Mouse (Mus musculus): ENCODE data around the gene Slc9b2.

The Slc9b2 gene

DNA sequence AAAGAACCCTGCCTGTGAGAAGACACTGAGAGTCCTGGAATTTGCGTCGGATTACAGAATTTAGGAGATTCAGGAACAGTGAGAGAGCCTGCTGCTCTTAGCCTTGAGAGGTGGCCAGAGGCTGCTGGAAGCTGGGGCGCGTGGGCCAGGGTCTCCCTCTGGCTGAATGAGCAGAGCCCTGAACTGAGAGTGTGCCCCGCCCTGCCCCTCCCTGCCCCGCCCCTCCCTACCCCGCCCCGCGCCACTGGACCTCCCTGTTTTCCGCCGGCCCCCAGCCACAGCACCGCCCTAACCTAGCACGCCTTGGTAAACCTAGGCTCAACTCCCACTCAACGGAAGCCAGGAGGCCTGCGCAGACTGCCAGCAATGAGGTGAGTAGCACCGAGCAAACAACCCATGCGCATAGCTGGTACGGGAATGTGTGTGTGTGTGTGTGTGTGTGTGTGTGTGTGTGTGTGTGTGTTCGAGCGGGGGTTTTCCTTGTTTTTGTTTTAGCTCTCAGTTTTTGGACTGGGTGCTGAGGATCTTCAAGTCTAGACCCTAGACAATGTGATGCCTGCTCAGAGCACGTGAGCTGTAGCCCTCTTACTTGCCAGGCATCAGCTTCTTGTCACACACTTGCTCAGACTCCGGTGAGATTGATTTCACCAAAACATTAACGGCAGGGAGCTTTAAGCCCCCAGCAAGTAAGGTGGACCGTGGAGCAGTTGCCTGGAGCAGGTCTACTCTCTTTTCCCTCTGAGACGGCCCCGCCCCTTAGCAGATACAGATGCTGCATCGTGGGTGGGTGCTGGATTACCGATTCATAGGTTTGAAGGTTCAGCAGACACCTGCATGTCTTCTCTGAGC is at the start of gene Slc9b2:
Gene Slc9b2 (plus strand): TSS at position 290 of the 849 bp plus-strand sequence.
- in situ Hi-C loops (cut with MboI; ENCODE audit: low pct_unique_long_range_greater_than_20kb in 1 of 2, low sequenced_read_pairs in 2 of 2, unreplicated experiment in 1 of 2): no loop called here

DNA sequence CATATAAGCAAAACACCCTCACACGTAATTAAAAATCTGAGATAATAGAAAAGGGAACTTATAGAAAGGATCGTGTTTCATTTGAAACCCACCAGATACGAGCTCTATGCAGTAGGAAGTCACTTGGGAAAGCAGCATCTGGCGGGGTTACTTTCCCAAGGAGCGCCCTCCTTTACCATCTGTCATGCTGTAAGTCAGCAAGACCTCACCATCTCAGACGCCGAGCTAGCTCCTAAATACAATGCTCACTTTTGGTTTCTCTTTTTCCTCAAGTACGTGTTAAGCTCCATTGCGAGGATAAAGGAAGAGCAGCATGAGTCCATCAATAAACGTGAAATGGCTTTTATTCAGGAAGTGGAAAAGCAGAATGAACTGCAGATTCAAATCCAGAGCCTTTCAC is 48.6 kb upstream of the Slc9b2 start:
- in situ Hi-C loops (cut with MboI; ENCODE audit: low pct_unique_long_range_greater_than_20kb in 1 of 2, low sequenced_read_pairs in 2 of 2, unreplicated experiment in 1 of 2): no loop called here

DNA sequence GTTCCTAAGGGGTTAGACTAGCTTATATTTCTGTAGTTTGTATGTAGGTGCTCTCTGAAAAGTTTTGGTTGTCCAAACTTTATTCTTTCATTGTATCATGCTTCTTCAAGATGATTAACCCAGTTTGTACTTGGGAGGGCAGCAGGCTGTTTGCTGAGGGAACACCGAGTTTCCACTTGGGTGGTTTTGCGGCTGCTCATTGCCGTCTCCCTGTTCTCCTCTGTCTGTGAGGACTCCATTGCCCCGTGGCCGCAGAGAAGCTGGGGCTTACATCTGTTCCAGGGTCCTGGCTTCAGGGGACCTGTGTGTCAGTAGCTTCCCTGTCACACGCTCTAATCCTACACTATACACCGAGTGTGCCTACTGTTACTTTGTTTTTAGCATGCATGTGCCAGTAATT is 47.3 kb upstream of the Slc9b2 start:
- in situ Hi-C loops (cut with MboI; ENCODE audit: low pct_unique_long_range_greater_than_20kb in 1 of 2, low sequenced_read_pairs in 2 of 2, unreplicated experiment in 1 of 2): no loop called here

DNA sequence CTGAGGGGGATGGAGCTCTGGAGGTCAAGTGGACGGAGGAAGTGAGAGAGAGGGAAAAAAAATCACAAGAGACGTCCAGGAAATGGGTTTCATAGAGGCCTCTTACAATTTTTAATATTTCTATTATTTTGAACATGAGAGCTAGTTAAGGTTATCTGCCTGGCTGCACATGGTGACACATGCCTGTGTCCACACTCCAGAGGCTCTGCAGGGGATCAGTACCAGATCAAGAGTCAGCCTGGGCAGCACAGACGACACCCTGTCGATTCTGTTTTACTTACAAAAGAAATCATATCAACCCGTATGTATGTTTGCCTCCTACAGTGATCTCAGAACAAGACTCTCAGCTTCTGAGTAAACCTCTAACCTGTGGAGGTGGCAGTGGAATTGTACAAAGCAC is 38.9 kb upstream of the Slc9b2 start:
- in situ Hi-C loops (cut with MboI; ENCODE audit: low pct_unique_long_range_greater_than_20kb in 1 of 2, low sequenced_read_pairs in 2 of 2, unreplicated experiment in 1 of 2): no loop called here

DNA sequence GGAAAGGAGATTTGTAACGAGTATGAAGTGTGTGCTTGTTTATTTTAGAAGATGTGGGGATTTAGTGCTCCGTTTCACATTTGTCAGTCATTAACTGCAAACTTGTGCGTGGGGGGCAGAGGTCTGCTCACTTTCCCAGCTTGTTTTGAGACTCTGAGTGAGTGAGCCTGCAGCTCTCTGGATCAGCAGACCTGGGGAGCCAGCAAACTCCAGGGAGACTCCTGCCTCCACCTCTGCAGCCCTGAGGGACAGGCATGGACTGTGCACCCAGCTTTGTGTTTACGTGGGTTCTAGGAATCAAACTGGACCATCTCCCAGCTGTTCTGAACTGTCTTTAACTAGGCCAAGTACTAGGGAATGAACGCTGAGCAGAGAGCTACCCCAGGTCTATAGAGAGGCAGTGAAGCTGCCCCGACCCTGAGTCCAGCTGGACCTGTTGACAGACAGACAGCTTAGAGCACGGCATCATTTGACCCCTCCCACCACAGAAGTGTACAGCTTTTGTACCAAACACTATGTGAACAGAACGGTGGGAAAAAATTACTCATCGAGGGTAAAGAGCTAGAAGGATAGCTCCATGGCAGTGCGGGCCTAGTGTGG is 38.0 kb upstream of the Slc9b2 start:
- in situ Hi-C loops (cut with MboI; ENCODE audit: low pct_unique_long_range_greater_than_20kb in 1 of 2, low sequenced_read_pairs in 2 of 2, unreplicated experiment in 1 of 2): no loop called here

DNA sequence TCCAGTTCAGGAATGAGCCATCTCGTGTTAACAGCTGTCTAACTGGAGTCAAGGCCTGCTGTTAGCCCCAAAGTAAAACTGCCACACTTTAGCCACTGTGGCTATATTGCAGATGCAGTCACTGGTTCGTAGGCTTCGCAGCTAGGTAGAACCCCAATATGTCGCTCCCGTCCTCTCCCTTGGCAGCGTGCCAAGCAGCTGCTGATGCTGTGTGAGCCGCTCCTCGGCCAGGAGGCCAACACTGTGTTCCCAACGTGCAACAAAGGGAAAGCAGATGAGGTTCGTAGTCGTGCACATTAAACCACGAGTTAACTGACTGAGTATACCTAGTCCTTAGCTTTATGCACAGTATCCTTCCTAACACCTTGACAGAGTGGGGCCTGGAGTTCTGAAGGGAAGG is 34.9 kb upstream of the Slc9b2 start:
- in situ Hi-C loops (cut with MboI; ENCODE audit: low pct_unique_long_range_greater_than_20kb in 1 of 2, low sequenced_read_pairs in 2 of 2, unreplicated experiment in 1 of 2): no loop called here

DNA sequence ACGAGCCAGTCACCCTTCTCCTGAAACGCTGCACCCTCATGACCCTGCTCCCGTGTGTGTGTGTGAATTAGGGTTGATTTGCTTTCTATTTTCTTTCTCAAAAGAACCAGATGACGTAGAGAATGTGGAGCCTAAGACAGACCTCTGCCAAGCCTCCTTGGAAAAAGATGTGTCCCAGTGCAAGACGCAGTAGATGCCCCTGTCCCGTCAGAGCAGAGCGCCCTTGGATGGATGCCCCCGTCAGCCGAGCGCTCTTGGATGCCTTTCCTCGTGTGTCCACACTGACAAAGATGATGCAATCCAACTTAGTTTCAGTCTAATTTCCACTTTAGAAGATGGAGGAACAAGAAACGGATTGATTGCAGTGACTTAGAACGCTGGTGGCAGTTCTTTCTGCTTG is 34.5 kb upstream of the Slc9b2 start:
- in situ Hi-C loops (cut with MboI; ENCODE audit: low pct_unique_long_range_greater_than_20kb in 1 of 2, low sequenced_read_pairs in 2 of 2, unreplicated experiment in 1 of 2): no loop called here

DNA sequence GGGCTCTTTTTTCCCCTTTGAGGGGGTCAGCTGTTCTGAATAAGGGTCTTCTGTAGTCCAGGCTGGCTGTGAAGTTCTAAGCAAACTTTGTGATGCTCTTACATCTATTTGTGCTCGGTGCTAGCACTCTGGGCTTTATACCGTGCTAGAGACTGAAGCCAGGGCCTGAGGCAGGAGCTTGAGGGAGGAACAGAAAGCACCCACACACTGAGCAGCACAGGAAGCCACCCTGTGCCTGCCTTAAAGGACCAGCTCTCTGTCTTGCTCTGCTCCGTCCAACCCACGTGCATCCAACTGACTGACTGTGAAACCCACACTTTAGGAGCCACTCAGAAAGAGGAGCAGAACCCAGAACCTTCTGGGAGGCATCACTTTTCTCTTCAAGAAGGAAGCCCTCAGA is 27.3 kb upstream of the Slc9b2 start:
- in situ Hi-C loops (cut with MboI; ENCODE audit: low pct_unique_long_range_greater_than_20kb in 1 of 2, low sequenced_read_pairs in 2 of 2, unreplicated experiment in 1 of 2): loop anchor here (5.0 to 25.0 kb wide), 2 partner anchors 47 to 457 kb away; no protein-coding TSS in a partner anchor

DNA sequence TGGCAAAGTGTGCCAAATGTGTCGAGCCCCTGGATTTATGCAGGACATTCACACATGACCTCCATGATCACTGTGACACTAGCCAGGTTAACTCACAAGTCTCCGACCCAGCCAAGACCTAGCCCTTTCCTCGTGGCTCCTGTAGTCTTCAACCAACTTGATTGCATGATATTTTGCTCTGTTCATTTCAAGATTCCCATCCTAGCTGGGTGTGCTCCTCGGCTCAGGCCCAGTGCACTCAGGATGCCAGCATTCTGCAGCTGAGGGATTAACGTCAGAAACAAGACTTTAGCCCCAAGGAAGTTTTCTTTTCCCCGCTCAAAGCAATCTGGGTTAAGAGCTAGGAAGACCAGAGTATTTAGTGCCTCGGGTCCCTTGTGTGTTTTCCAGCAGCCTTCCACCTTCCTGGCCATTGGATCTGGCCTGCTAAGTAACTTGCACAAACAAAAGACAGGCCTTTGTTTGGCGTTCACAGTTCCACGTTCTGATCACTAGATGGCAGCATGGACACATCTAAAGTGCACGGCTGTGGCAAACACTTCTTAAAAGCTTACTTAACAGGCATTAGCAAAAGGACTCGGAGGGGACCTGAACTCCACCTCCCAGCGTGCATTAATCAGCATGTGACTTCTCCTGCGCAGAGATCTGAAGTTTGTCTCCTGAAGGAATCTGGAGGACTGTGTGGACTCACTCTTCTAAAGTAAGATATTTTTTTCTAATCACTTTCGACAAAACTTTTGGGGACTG is 26.7 kb upstream of the Slc9b2 start, which contains the start of gene Bdh2:
Gene Bdh2 (plus strand): TSS at position 553 of the 747 bp plus-strand sequence.
- in situ Hi-C loops (cut with MboI; ENCODE audit: low pct_unique_long_range_greater_than_20kb in 1 of 2, low sequenced_read_pairs in 2 of 2, unreplicated experiment in 1 of 2): loop anchor here (5.0 to 25.0 kb wide), 2 partner anchors 46 to 456 kb away; no protein-coding TSS in a partner anchor

DNA sequence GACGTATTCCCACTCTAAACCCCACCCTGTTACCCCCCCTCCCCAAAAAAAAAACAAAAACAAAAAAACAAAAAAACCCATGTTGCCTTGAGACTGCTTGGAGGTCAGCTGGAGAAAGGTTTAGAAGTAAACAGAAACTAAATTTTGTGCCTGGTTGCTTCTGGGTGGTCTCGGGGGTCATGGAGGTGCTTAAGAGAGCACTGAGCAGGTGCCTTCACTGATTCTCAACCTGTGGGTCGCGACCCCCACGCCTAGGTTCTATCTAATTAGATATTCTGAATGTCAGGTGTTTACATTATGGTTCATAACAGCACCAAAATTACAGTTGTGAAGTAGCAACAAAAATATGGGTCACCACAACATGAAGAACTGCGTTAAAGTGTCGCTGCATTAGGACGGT is 25.8 kb upstream of the Slc9b2 start:
- in situ Hi-C loops (cut with MboI; ENCODE audit: low pct_unique_long_range_greater_than_20kb in 1 of 2, low sequenced_read_pairs in 2 of 2, unreplicated experiment in 1 of 2): loop anchor here (5.0 to 25.0 kb wide), 2 partner anchors 46 to 456 kb away; no protein-coding TSS in a partner anchor

DNA sequence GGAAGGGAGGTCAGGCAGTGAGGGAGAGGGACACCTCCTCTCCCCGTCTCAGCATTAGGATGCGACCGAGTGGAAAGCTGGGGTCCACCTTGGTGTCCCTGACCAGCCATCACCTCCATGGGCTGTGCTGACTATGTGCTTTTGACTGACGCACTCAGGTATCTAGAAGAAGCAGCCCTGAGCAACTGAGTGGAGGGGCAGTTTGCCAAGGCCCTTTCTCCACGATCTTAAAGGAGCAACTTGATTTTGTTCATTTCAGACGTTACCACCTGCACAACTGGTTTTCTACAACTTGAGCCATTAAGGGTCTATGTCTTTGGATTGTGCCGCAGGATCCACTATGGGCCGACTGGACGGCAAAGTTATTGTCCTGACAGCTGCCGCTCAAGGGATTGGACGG is 22.2 kb upstream of the Slc9b2 start:
- in situ Hi-C loops (cut with MboI; ENCODE audit: low pct_unique_long_range_greater_than_20kb in 1 of 2, low sequenced_read_pairs in 2 of 2, unreplicated experiment in 1 of 2): loop anchor here (25.0 kb wide), 1 partner anchor 452 kb away; no protein-coding TSS in a partner anchor

DNA sequence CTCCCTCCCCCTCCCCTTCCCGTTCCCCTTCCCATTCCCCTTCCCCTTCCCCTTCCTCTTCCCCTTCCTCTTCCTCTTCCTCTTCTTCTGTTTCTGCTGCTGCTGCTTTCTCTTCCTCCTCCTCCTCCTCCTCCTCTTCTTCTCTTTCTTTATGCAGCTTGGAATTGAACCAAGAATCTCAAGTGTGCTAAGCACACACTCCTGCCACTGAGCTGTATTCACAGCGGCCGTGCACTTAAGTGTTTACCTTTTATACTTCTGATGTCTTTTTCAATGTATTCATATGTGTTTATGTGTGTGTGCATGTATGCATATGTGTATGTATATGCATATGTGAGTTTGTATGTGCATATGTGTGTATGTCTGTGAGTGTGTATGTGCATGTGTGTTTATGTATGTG is 21.7 kb upstream of the Slc9b2 start:
- in situ Hi-C loops (cut with MboI; ENCODE audit: low pct_unique_long_range_greater_than_20kb in 1 of 2, low sequenced_read_pairs in 2 of 2, unreplicated experiment in 1 of 2): loop anchor here (25.0 kb wide), 1 partner anchor 451 kb away; no protein-coding TSS in a partner anchor

DNA sequence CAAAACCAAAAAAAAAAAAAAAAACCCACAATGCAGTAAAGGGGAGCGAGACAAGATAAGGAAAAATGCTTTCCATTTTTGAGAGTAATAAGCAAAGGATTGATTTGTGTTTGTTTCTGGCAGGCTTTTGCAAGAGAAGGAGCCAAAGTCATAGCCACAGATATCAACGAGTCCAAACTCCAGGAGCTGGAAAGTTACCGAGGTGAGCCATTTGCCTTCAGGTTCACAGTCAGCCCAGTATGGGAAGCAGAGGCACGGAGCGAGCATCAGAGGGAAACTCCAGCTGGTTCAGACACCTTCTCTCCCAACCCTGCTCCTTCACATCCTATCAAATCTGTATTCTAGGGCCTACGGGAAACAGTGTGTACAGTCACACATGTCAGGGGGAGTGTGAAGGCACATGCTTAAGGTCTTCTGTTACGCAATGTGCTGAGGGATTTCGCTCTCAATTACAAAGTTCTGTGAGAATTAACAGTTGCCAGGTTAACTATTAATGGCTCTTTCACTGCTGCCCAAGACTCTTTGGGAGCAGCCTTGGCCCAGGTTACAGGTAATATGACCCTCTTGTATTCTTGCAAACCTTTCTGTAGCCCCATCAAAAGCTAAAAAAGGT is 19.3 kb upstream of the Slc9b2 start:
- in situ Hi-C loops (cut with MboI; ENCODE audit: low pct_unique_long_range_greater_than_20kb in 1 of 2, low sequenced_read_pairs in 2 of 2, unreplicated experiment in 1 of 2): loop anchor here (25.0 kb wide), 1 partner anchor 449 kb away; no protein-coding TSS in a partner anchor

DNA sequence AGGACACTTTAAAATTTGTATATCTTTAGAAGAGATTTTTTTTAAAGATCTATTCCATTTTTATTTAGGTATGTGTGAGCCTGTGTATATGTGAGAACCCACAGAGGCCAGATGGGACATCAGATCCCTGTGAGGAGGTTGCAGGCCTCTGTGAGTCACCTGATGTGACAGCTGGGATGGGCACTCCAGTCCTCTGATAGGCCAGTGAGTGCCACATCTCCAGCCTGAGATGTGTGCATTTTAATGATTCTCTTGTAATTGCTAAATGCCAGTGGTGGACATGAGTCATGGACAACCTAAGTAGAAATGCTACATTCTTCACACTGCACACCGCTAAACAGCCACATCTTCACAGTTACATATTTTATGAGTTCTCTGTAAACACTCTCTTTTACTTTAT is 18.4 kb upstream of the Slc9b2 start:
- in situ Hi-C loops (cut with MboI; ENCODE audit: low pct_unique_long_range_greater_than_20kb in 1 of 2, low sequenced_read_pairs in 2 of 2, unreplicated experiment in 1 of 2): loop anchor here (25.0 kb wide), 1 partner anchor 448 kb away; no protein-coding TSS in a partner anchor

DNA sequence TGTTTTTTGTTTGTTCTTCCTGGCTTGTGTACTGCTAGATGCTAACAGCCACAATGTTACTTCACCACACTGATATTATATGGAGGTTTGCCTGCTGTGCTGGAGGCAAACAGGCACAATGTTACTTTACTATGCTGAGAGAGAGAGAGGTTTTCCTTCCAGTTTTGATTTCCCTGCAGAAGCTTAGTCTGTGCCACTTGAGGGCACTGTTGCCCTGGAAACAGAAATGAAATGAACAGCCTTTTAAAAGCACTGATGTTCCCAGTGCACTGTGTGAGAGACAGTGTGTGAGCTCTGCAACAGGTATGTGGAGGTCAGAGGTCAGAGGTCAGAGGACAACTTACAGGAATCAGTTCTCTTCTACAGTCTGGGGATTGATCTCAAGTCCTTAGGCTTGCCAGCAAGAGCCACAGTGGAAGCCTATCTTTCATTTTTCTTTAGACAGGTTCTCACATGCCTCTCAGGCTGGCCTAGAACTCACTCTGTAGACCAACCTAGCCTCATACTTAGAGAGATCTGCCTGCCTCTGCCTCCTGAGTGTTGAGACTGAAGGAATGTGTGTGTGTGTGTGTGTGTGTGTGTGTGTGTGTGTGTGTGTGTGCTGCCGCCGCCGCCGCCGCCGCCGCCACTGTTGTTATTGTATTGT is 17.1 kb upstream of the Slc9b2 start:
- in situ Hi-C loops (cut with MboI; ENCODE audit: low pct_unique_long_range_greater_than_20kb in 1 of 2, low sequenced_read_pairs in 2 of 2, unreplicated experiment in 1 of 2): loop anchor here (25.0 kb wide), 1 partner anchor 447 kb away; no protein-coding TSS in a partner anchor

DNA sequence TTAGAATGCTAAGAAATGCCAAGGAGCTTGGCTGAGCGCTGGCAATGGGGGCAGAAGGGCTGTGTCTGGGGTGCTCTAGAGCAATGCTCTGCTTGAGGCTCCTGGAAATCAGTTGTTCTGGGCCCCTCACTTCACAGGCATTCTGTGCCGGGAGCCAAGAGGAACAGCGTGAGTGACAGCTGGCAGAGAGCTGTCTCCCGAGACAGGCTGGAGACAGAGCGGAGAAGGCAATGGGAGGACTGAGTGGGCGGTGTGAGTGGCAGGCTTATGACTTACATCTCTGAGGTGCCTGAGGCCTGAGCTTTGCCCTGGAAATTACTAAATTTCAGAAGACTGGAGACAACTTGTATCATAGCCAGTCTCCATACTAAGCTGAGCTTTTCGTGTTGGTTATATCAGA is 13.8 kb upstream of the Slc9b2 start:
- in situ Hi-C loops (cut with MboI; ENCODE audit: low pct_unique_long_range_greater_than_20kb in 1 of 2, low sequenced_read_pairs in 2 of 2, unreplicated experiment in 1 of 2): loop anchor here (25.0 kb wide), 1 partner anchor 444 kb away; no protein-coding TSS in a partner anchor

DNA sequence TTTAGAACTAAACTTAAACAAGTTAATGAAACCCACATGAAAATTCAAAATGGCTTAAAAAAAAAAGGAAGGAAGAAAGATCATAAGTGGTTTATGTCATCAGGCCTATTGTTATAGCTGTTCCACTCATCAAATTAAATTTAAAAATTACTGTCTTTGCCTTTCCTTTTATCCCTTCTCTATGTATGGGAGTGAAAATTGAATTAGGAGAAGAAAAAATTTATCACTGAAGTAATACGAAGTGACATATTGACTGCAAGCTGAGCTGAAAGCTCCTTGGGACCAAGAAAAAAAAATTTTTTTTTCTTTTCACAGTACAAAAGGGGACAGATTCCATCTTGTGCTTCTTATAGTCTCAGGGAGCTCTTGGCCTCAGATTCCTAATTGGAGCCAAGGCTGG is 11.9 kb upstream of the Slc9b2 start:
- in situ Hi-C loops (cut with MboI; ENCODE audit: low pct_unique_long_range_greater_than_20kb in 1 of 2, low sequenced_read_pairs in 2 of 2, unreplicated experiment in 1 of 2): loop anchor here (25.0 kb wide), 1 partner anchor 442 kb away; no protein-coding TSS in a partner anchor

DNA sequence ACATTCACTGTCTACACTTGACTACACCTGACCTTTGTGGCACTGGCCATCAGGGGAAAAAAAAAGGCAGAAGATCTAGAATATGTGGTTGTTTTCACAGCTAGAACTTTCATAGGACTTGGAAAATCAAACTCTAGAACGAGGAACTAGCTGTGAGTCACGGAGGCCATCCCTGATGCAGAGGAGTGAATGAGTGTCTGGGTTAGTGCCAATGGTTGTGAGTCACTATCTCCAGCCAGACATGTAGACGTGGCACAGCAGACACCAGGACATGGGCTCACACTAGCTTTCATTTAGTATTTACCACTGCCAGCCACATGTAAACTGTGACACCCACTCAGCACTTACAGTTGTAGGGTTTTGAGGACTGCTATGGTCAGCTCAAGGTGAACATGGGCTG is 8.9 kb upstream of the Slc9b2 start:
- in situ Hi-C loops (cut with MboI; ENCODE audit: low pct_unique_long_range_greater_than_20kb in 1 of 2, low sequenced_read_pairs in 2 of 2, unreplicated experiment in 1 of 2): loop anchor here (25.0 kb wide), 1 partner anchor 439 kb away; no protein-coding TSS in a partner anchor
